Mouse (Mus musculus) large intestine, adult 2 months (tissue): Measurements from ENCODE around the gene Hist1h1e. TPM values are rescaled to one million over a fixed set of nuclear protein-coding genes. Genes with fewer than 3 reads are reported as not detected.
"Not testable (repeated sequence)": the region's sequence is repeated elsewhere in the genome, so short reads cannot be mapped to it uniquely, and the experiment has no call there.

ENCODE experiments used
- DNase-seq: peaks from one replicate; pipeline ENCODE4 v3.0.0-alpha.2; 2012; ENCODE audit warnings: low read depth, low spot score
- WGBS: fragments of 180-500 bp; shearing (Covaris S2); methylation state at CpG from one replicate; pipeline ENCODE4 v1.1.7; 2018; 5-methylcytosine and 5-hydroxymethylcytosine counted together
- polyA plus RNA-seq: library from polyadenylated mRNA; depleted of rRNA; stranded (reverse); fragments of >200 nt; gene quantifications from 2 replicates; pipeline ENCODE4 v1.2.3, GENCODE M21; 2012

Hist1h1e gene
- polyA plus RNA-seq, 1 experiment = 2.7 TPM

- 23% methylated on average over 5 of the region's 5 CpGs for WGBS
Observed at GRCm38 (mm10) chr13:23593051-23593770, 29.1 kb downstream of the Hist1h1e start.

GRCm38 (mm10) chr13:23592614-23593013, 29.7 kb downstream of the Hist1h1e start:
- WGBS = 40% methylated on average over 7 of the region's 7 CpGs
- no peak for DNase-seq

More at GRCm38 (mm10) chr13:23593051-23593770, 29.1 kb downstream of the Hist1h1e start:
- no peak for DNase-seq

- not testable (repeated sequence) for DNase-seq
- WGBS = 85% methylated on average over 7 of the region's 7 CpGs
Observed at GRCm38 (mm10) chr13:23591886-23592285, 30.5 kb downstream of the Hist1h1e start.

GRCm38 (mm10) chr13:23591206-23591605, 31.2 kb downstream of the Hist1h1e start:
- WGBS = 93% methylated on average over 7 of the region's 7 CpGs
- no peak for DNase-seq

GRCm38 (mm10) chr13:23586940-23587225, 35.5 kb downstream of the Hist1h1e start:
- WGBS = 2% methylated on average over 1 of the region's 1 CpGs

GRCm38 (mm10) chr13:23586099-23586939, 36.0 kb downstream of the Hist1h1e start:
- 1% methylated on average over 22 of the region's 22 CpGs for WGBS
- no peak for DNase-seq

More at GRCm38 (mm10) chr13:23586940-23587225, 35.5 kb downstream of the Hist1h1e start:
- DNase-seq = no peak

- under 1% methylated on average over 34 of the region's 36 CpGs for WGBS
- DNase-seq = peak; percentile 81
Observed at GRCm38 (mm10) chr13:23585442-23586098, 36.8 kb downstream of the Hist1h1e start.

- no peak for DNase-seq
- WGBS = under 1% methylated on average over 21 of the region's 21 CpGs
Observed at GRCm38 (mm10) chr13:23585029-23585441, 37.3 kb downstream of the Hist1h1e start.

GRCm38 (mm10) chr13:23584331-23584730, 38.0 kb downstream of the Hist1h1e start:
- no peak for DNase-seq

GRCm38 (mm10) chr13:23583387-23584068, 38.8 kb downstream of the Hist1h1e start:
- DNase-seq = no peak

- no peak for DNase-seq
- WGBS = 20% methylated on average over 6 of the region's 6 CpGs
Observed at GRCm38 (mm10) chr13:23582219-23583056, 39.9 kb downstream of the Hist1h1e start.

- DNase-seq = peak; percentile 96
- under 1% methylated on average over 43 of the region's 43 CpGs for WGBS
Observed at GRCm38 (mm10) chr13:23581408-23582218, 40.7 kb downstream of the Hist1h1e start, which contains the start of gene Hist1h4d. TSS of gene Hist1h4d (plus strand) at chr13:23581598.

- DNase-seq = no peak
- 91% methylated on average over 1 of the region's 1 CpGs for WGBS
Observed at GRCm38 (mm10) chr13:23577835-23578234, 44.5 kb downstream of the Hist1h1e start.

GRCm38 (mm10) chr13:23576906-23577639, 45.3 kb downstream of the Hist1h1e start:
- 51% methylated on average over 6 of the region's 6 CpGs for WGBS

GRCm38 (mm10) chr13:23576351-23576881, 45.9 kb downstream of the Hist1h1e start:
- DNase-seq = no peak
- WGBS = 47% methylated on average over 7 of the region's 7 CpGs

More at GRCm38 (mm10) chr13:23576906-23577639, 45.3 kb downstream of the Hist1h1e start:
- DNase-seq = no peak

GRCm38 (mm10) chr13:23575864-23576313, 46.5 kb downstream of the Hist1h1e start:
- 4% methylated on average over 13 of the region's 40 CpGs for WGBS
- not testable (repeated sequence) for DNase-seq

- WGBS = 1% methylated on average over 18 of the region's 18 CpGs
Observed at GRCm38 (mm10) chr13:23575271-23575851, 47.0 kb downstream of the Hist1h1e start, which contains the start of gene Hist1h3d. TSS of gene Hist1h3d (plus strand) at chr13:23575763.

More at GRCm38 (mm10) chr13:23575271-23575851, 47.0 kb downstream of the Hist1h1e start, which contains the start of gene Hist1h3d:
- DNase-seq = no peak
